Mouse (Mus musculus) thymus, adult 2 months (tissue): ENCODE measurements around the gene Atg10.

ENCODE experiments used
- CTCF ChIP-seq: fragments of 200-500 bp; IDR thresholded peaks from 2 replicates; pipeline ENCODE4 v1.5.1; 2012; ENCODE audit warnings: mild to moderate bottlenecking, control low read depth, low read length, moderate library complexity, borderline replicate concordance; ENCODE audit not compliant: control insufficient read depth, poor library complexity, insufficient read depth; ENCODE audit errors: extremely low read depth
- POLR2A ChIP-seq: fragments of 200-500 bp; IDR thresholded peaks from 2 replicates; pipeline ENCODE4 v1.6.1; 2012; ENCODE audit warnings: mild to moderate bottlenecking, low read length, control low read depth, moderate library complexity; ENCODE audit not compliant: control insufficient read depth, poor library complexity, insufficient read depth; ENCODE audit errors: extremely low read depth

- TF ChIP-seq CTCF (no peak), POLR2A (no peak)
These were observed 116.3 kb downstream of the Atg10 start for GRCm38 (mm10) chr13:91107308-91107946.
